Mouse (Mus musculus): ENCODE results near the gene Gprc6a.

- TF ChIP-seq CTCF (IDR thresholded peaks at IDR 0.05; ENCODE audit: extremely low read depth, insufficient read depth, low read length) (no peak), POLR2A (IDR thresholded peaks at IDR 0.05; ENCODE audit: extremely low read depth, insufficient read depth, low read length) (no peak)
These were observed 40.3 kb upstream of the Gprc6a start for GRCm38 (mm10) chr10:51671583-51671982.
